Mouse (Mus musculus): ENCODE measurements around the gene Dhps. TPM values are rescaled to one million over a fixed set of nuclear protein-coding genes. Genes with fewer than 3 reads are reported as not detected.
A peak's percentile ranks its signal among the peaks of the same experiment; 100 is the strongest.

Dhps gene
- total and polyA plus RNA-seq, 2 experiments from 2014 or later, result 77.1 to 129 TPM

- H3K4me1 ChIP-seq (ENCODE audit: insufficient read depth, low read length), result no peaks in the 10 kb centered on the region
- H3K9ac ChIP-seq (replicated peaks; ENCODE audit: low read length, poor library complexity, severe bottlenecking), result no peak within 1 kb of the TSS
- no peaks in the 10 kb centered on the region for H3K9me3 ChIP-seq (ENCODE audit: low read length)
- ATAC-seq (ENCODE audit: low FRiP score), result no peak
- no peak for TF ChIP-seq CTCF (IDR thresholded peaks at IDR 0.05)
- no peaks in the 10 kb centered on the region for H3K27me3 ChIP-seq (ENCODE audit: insufficient read depth, low read length)
- peaks cover 32% of the 10 kb centered on the region for H3K36me3 ChIP-seq (ENCODE audit: insufficient read depth, low read length)
- no peak within 1 kb of the TSS for H3K4me2 ChIP-seq (ENCODE audit: low read depth, low read length, poor library complexity, severe bottlenecking)
- no peak within 1 kb of the TSS for H3K27ac ChIP-seq (ENCODE audit: low read depth, low read length)
- DNase-seq (ENCODE audit: low spot score), result no peak
- H3K4me3 ChIP-seq (ENCODE audit: low read depth, low read length), result no peak within 1 kb of the TSS
Observed at GRCm38 (mm10) chr8:85067982-85068381, 3.6 kb upstream of the Dhps start, which contains the start of gene Gm5741. Gene Gm5741, minus strand, starts transcription at chr8:85067982.

DNA sequence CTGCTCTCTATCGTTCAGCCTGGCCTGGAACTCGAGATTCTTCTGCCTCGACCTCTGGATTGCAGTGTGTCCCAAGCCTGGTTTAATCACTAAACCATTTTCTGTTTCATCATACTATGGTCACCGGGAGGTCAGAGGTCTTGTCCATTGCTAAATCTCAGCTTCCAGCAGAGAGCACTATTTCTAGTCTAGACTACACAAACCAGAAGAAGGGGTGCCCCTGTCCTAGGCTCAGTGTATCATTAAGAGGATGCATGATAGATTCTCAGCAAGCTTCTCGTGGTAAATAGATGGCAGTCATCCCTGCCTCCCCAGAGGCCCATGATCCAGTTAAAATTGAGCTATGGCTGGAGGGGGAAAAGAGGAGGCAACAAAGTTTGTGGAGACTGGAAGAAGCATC, 516 bp upstream of the Dhps start:
- Histone ChIP-seq H3K4me2 (ENCODE audit: low read depth, low read length, poor library complexity, severe bottlenecking) (peak overlapping the region; percentile 47), H3K27ac (ENCODE audit: low read depth, low read length) (peak overlapping the region; percentile 91), H3K9me3 (ENCODE audit: low read length) (no peaks in the 10 kb centered on the region), H3K27me3 (ENCODE audit: insufficient read depth, low read length) (no peaks in the 10 kb centered on the region), H3K9ac (replicated peaks; ENCODE audit: low read length, poor library complexity, severe bottlenecking) (no peak overlapping the region), H3K36me3 (ENCODE audit: insufficient read depth, low read length) (peaks cover 40% of the 10 kb centered on the region), H3K4me3 (ENCODE audit: low read depth, low read length) (peak overlapping the region; percentile 92; the same call in 1 of the 2 replicates), H3K4me1 (ENCODE audit: insufficient read depth, low read length) (no peaks in the 10 kb centered on the region)
- WGBS, result 83% methylated on average over 5 of the region's 5 CpGs
- no peak for ATAC-seq (ENCODE audit: low FRiP score)
- no peak for TF ChIP-seq CTCF (IDR thresholded peaks at IDR 0.05)
- no peak for DNase-seq (ENCODE audit: low spot score)

GRCm38 (mm10) chr8:85072364-85072929, 890 bp downstream of the Dhps start:
- Histone ChIP-seq H3K4me1 (ENCODE audit: insufficient read depth, low read length) (no peaks in the 10 kb centered on the region), H3K9ac (replicated peaks; ENCODE audit: low read length, poor library complexity, severe bottlenecking) (peak overlapping the region; percentile 92; the same call in 1 of the 2 replicates), H3K4me2 (ENCODE audit: low read depth, low read length, poor library complexity, severe bottlenecking) (peak overlapping the region; percentile 47), H3K27me3 (ENCODE audit: insufficient read depth, low read length) (no peaks in the 10 kb centered on the region), H3K36me3 (ENCODE audit: insufficient read depth, low read length) (peaks cover 38% of the 10 kb centered on the region), H3K27ac (ENCODE audit: low read depth, low read length) (peak overlapping the region; percentile 91), H3K9me3 (ENCODE audit: low read length) (no peaks in the 10 kb centered on the region), H3K4me3 (ENCODE audit: low read depth, low read length) (peak overlapping the region; percentile 92)
- ATAC-seq (ENCODE audit: low FRiP score) (no peak), DNase-seq (ENCODE audit: low spot score) (no peak)
- TF ChIP-seq CTCF (IDR thresholded peaks at IDR 0.05), result no peak
- WGBS, result 39% methylated on average over 9 of the region's 9 CpGs

- ATAC-seq (ENCODE audit: low FRiP score) (no peak), DNase-seq (ENCODE audit: low spot score) (no peak)
- Histone ChIP-seq H3K4me1 (ENCODE audit: insufficient read depth, low read length) (no peaks in the 10 kb centered on the region), H3K27ac (ENCODE audit: low read depth, low read length) (no peak overlapping the region), H3K9ac (replicated peaks; ENCODE audit: low read length, poor library complexity, severe bottlenecking) (no peak overlapping the region), H3K9me3 (ENCODE audit: low read length) (no peaks in the 10 kb centered on the region), H3K36me3 (ENCODE audit: insufficient read depth, low read length) (peaks cover 37% of the 10 kb centered on the region), H3K27me3 (ENCODE audit: insufficient read depth, low read length) (no peaks in the 10 kb centered on the region), H3K4me3 (ENCODE audit: low read depth, low read length) (no peak overlapping the region), H3K4me2 (ENCODE audit: low read depth, low read length, poor library complexity, severe bottlenecking) (peak overlapping the region; percentile 47; the same call in 1 of the 2 replicates)
- no peak for TF ChIP-seq CTCF (IDR thresholded peaks at IDR 0.05)
- 95% methylated on average over 15 of the region's 15 CpGs for WGBS
Observed at GRCm38 (mm10) chr8:85073041-85073612, 1.6 kb downstream of the Dhps start.

GRCm38 (mm10) chr8:85074167-85074566, 2.6 kb downstream of the Dhps start:
- DNase-seq (ENCODE audit: low spot score) (no peak), ATAC-seq (ENCODE audit: low FRiP score) (no peak)
- peaks cover 34% of the 10 kb centered on the region for H3K36me3 ChIP-seq (ENCODE audit: insufficient read depth, low read length)
- 83% methylated on average over 10 of the region's 10 CpGs for WGBS
- no peaks in the 10 kb centered on the region for H3K27me3 ChIP-seq (ENCODE audit: insufficient read depth, low read length)
- no peak overlapping the region for H3K4me3 ChIP-seq (ENCODE audit: low read depth, low read length)
- H3K9ac ChIP-seq (replicated peaks; ENCODE audit: low read length, poor library complexity, severe bottlenecking), result no peak overlapping the region
- no peak overlapping the region for H3K27ac ChIP-seq (ENCODE audit: low read depth, low read length)
- H3K9me3 ChIP-seq (ENCODE audit: low read length), result no peaks in the 10 kb centered on the region
- no peak for TF ChIP-seq CTCF (IDR thresholded peaks at IDR 0.05)
- no peaks in the 10 kb centered on the region for H3K4me1 ChIP-seq (ENCODE audit: insufficient read depth, low read length)
- no peak overlapping the region for H3K4me2 ChIP-seq (ENCODE audit: low read depth, low read length, poor library complexity, severe bottlenecking)

- 93% methylated on average over 10 of the region's 10 CpGs for WGBS
- Histone ChIP-seq H3K27me3 (ENCODE audit: insufficient read depth, low read length) (no peaks in the 10 kb centered on the region), H3K4me3 (ENCODE audit: low read depth, low read length) (no peak overlapping the region), H3K27ac (ENCODE audit: low read depth, low read length) (no peak overlapping the region), H3K4me2 (ENCODE audit: low read depth, low read length, poor library complexity, severe bottlenecking) (no peak overlapping the region), H3K36me3 (ENCODE audit: insufficient read depth, low read length) (peaks cover 34% of the 10 kb centered on the region), H3K4me1 (ENCODE audit: insufficient read depth, low read length) (0 out of 2 replicates have a peak, but pooled peaks cover 1% of the 10 kb centered on the region), H3K9me3 (ENCODE audit: low read length) (no peaks in the 10 kb centered on the region), H3K9ac (replicated peaks; ENCODE audit: low read length, poor library complexity, severe bottlenecking) (no peak overlapping the region)
- DNase-seq (ENCODE audit: low spot score), result no peak
- no peak for ATAC-seq (ENCODE audit: low FRiP score)
- no peak for TF ChIP-seq CTCF (IDR thresholded peaks at IDR 0.05)
Observed at GRCm38 (mm10) chr8:85074617-85075016, 3.1 kb downstream of the Dhps start.
